In the genomic region with DNA sequence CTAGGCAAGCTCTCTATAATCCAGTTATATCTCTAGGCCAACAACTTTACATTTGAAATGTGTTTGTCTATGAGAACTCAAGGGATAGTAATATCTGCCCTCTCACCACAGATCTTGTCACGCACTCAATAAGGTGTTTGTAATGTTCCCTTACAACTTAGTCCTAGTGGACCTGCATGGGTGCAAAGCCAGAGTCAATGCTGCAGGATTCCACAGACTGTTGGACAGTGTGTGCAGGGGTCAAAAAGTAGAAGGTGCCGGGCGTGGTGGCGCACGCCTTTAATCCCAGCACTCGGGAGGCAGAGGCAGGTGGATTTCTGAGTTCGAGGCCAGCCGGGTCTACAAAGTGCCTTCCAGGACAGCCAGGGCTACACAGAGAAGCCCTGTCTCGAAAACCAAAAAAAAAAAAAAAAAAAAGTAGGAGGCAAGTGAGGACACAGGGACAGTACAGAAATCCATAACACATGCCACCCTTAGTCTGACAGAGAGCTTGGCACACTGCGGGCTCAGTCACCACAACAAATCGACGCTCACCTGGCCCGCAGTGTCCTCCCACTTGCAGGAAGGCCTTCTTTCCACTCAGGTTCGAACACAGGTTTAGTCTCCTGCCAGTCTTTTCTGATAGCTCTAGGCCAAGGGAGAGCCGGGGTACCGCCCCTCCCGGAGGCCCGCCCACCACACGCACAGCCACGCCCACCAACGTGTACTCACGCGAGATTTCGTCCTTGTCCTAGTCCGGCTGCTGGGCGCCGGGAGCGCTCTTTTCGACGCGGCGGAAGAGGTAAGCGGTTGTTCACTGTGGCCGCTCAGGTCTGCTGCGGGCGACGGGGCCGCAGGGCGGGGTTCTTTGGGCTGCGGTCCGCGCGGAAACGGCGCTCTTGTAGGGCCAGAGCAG, we compare ENCODE assay signal across 8 mouse cellular contexts. TPM values are rescaled to one million over a fixed set of nuclear protein-coding genes. Genes with fewer than 3 reads are reported as not detected.
DNase-seq lines count a peak whose midpoint lies in the region; ATAC-seq and TF ChIP-seq lines count a peak whose summit lies in the region.

A gene (plus strand): TSS at position 712 of the 895 bp plus-strand sequence.

- intact Hi-C loops in heart, postnatal 25 days (cut with DNase I) = loop anchor here (5.0 kb wide), 1 partner anchor 33 kb away; no protein-coding TSS in a partner anchor

- no peak for TF ChIP-seq CTCF in lung, adult 2 months (IDR thresholded peaks at IDR 0.05; ENCODE audit: insufficient read depth, low read length)

- peaks cover 39% of the 10 kb centered on the region for H3K36me3 ChIP-seq in ES-E14 (ENCODE audit: control insufficient read depth, insufficient read depth, low read length, poor library complexity, severe bottlenecking)
- H3K36me3 ChIP-seq in forebrain, embryonic 15.5 days = peaks cover 24% of the 10 kb centered on the region

- no peaks in the 10 kb centered on the region; a peak in 1 of 4 replicates for H3K4me1 ChIP-seq in ES-E14 (ENCODE audit: control insufficient read depth in 2 of 2, insufficient read depth in 2 of 2, low read length in 2 of 2, poor library complexity in 1 of 2)
- H3K4me1 ChIP-seq in forebrain, embryonic 15.5 days = peaks cover 43% of the 10 kb centered on the region
- H3K4me1 ChIP-seq in lung, adult 2 months (ENCODE audit: control insufficient read depth, insufficient read depth, low read length) = peaks cover 15% of the 10 kb centered on the region

- H3K4me2 ChIP-seq in forebrain, embryonic 15.5 days (replicated peaks) = peak within 1 kb of the TSS; percentile 68

- peak; percentile 82 for DNase-seq in ES-E14 (ENCODE audit: low read depth, low spot score)
- DNase-seq in cerebellum, adult 11-12 months = peak; percentile 95
- peak; percentile 95 for DNase-seq in heart, postnatal 25 days (ENCODE audit: low spot score)
- DNase-seq in layer of hippocampus, adult 18-20 months (ENCODE audit: low spot score in 2 of 2) = peak; percentile 92 to 96
- peak; percentile 99 for DNase-seq in lung, adult 2 months
- DNase-seq in thymus, adult 18-20 months = peak; percentile 94 to 95

- ATAC-seq in forebrain, embryonic 15.5 days (replicated peaks) = peak; percentile 98
- ATAC-seq in neutrophil, adult 5-6 weeks (ENCODE audit: extremely low read depth, insufficient number of reproducible peaks, low FRiP score, poor library complexity, severe bottlenecking) = peak; percentile 96

- WGBS in forebrain, embryonic 15.5 days = 13% methylated on average over 45 of the region's 45 CpGs
- 11% methylated on average over 45 of the region's 45 CpGs for WGBS in lung, adult 2 months

- peak within 1 kb of the TSS; percentile 76 to 98 for H3K4me3 ChIP-seq in ES-E14 (ENCODE audit: insufficient read depth in 1 of 2, low read depth in 1 of 2, low read length in 2 of 2, poor library complexity in 1 of 2, severe bottlenecking in 1 of 2)
- peak within 1 kb of the TSS; percentile 98 for H3K4me3 ChIP-seq in forebrain, embryonic 15.5 days
- peak within 1 kb of the TSS; percentile 96 for H3K4me3 ChIP-seq in lung, adult 2 months (replicated peaks; ENCODE audit: extremely low read depth, low read depth, low read length)

- no peaks in the 10 kb centered on the region for H3K9me3 ChIP-seq in ES-E14 (ENCODE audit: control insufficient read depth, insufficient read depth, low read depth, low read length)
- no peaks in the 10 kb centered on the region for H3K9me3 ChIP-seq in forebrain, embryonic 15.5 days

- in situ Hi-C loops in ES-E14 (cut with MboI; ENCODE audit: low sequenced_read_pairs in 2 of 2, unreplicated experiment in 2 of 2) = no loop called here

- TF ChIP-seq POLR2A in lung, adult 2 months (IDR thresholded peaks at IDR 0.05; ENCODE audit: borderline replicate concordance, extremely low read depth, low read depth, low read length) = peak; percentile 95

- H3K9ac ChIP-seq in ES-E14 (ENCODE audit: insufficient read depth, low read depth, low read length, poor library complexity, severe bottlenecking) = peak within 1 kb of the TSS; percentile 100
- H3K9ac ChIP-seq in forebrain, embryonic 15.5 days (replicated peaks) = peak within 1 kb of the TSS; percentile 94

- no peaks in the 10 kb centered on the region for H3K27me3 ChIP-seq in forebrain, embryonic 15.5 days

- H3K27ac ChIP-seq in ES-E14 (ENCODE audit: insufficient read depth, low read depth, low read length, poor library complexity, severe bottlenecking) = peak within 1 kb of the TSS; percentile 96
- H3K27ac ChIP-seq in forebrain, embryonic 15.5 days (replicated peaks) = peak within 1 kb of the TSS; percentile 92

TF ChIP-seq in ES-E14, 5 proteins besides CTCF, POLR2A, EP300 and RAD21:
- TF ChIP-seq ZC3H11A (IDR thresholded peaks at IDR 0.05; ENCODE audit: borderline replicate concordance, low read depth, low read length) = no peak
- peak; percentile 76; the same call in 1 of the 2 replicates for TF ChIP-seq ZNF384 (IDR thresholded peaks at IDR 0.05; ENCODE audit: low read depth, low read length)
- TF ChIP-seq HCFC1 (IDR thresholded peaks at IDR 0.05; ENCODE audit: borderline replicate concordance, insufficient read depth, low read length) = no peak
- no peak for TF ChIP-seq MAFK (IDR thresholded peaks at IDR 0.05; ENCODE audit: insufficient read depth, low read depth, low read length)
- TF ChIP-seq CHD2 (IDR thresholded peaks at IDR 0.05; ENCODE audit: low read depth, low read length) = peak; percentile 95

RNA-seq across cellular contexts. Expression of the gene that starts here (rescaled TPM):
- total RNA-seq in ES-E14 (2012; rRNA removed) = 982 and 1,438 TPM in 2 replicates
- polyA plus RNA-seq in forebrain, embryonic 15.5 days (2015; fragmentation: Nextera tagmentation; extraction: Ambion mirVana) = 49.7 and 52.2 TPM in 2 replicates
- total RNA-seq in heart, postnatal 25 days (2021) = 10 to 100 TPM; 28.0 to 32.3 TPM
- total RNA-seq in layer of hippocampus, adult 18-20 months (2021) = 10 to 100 TPM; 30.6 to 32.9 TPM
- polyA plus RNA-seq in lung, adult 2 months (2012; rRNA removed) = 4.5 and 10.3 TPM in 2 replicates
- 317 and 336 TPM in 2 replicates for total RNA-seq in neutrophil, adult 5-6 weeks (2017)

Comparison
In these comparisons a context has a peak if more than half of its experiments do, and no peak if none do; other contexts are left out.
1. Peak in every context shown above with its lines: DNase-seq, ATAC-seq, H3K4me3 ChIP-seq and H3K27ac ChIP-seq.